Mouse (Mus musculus): ENCODE measurements around the gene Asb11.

Asb11 gene

GRCm38 (mm10) chrX:164446106-164446551 lies 9.3 kb downstream of the Asb11 start:
- no peak for DNase-seq

GRCm38 (mm10) chrX:164446835-164447681 lies 10.3 kb downstream of the Asb11 start:
- no peak for DNase-seq

- no peak for DNase-seq
These were observed 10.9 kb downstream of the Asb11 start for GRCm38 (mm10) chrX:164447682-164448071.

- no peak for DNase-seq
These were observed 12.4 kb downstream of the Asb11 start for GRCm38 (mm10) chrX:164449201-164449600.

- no peak for DNase-seq
These were observed 22.5 kb downstream of the Asb11 start for GRCm38 (mm10) chrX:164459205-164459878.

GRCm38 (mm10) chrX:164502258-164502657 lies 65.5 kb downstream of the Asb11 start:
- DNase-seq, result no peak

- DNase-seq, result no peak
These were observed 69.1 kb downstream of the Asb11 start, which contains the start of gene Asb9 for GRCm38 (mm10) chrX:164505709-164506498. TSS of gene Asb9 (plus strand) at chrX:164506327.

GRCm38 (mm10) chrX:164507068-164507467 lies 70.3 kb downstream of the Asb11 start:
- no peak for DNase-seq

- no peak for DNase-seq
These were observed 71.9 kb downstream of the Asb11 start for GRCm38 (mm10) chrX:164508728-164509127.

All from heart, adult 11 months (tissue).